7 mouse cellular contexts compared by ENCODE assay signal in genomic region chr7:49522411-49523114, GRCm38 (mm10).
DNase-seq lines count a peak whose midpoint lies in the region; ATAC-seq lines count a peak whose summit lies in the region.

No protein-coding gene starts in this region.

- H3K4me1 ChIP-seq in forebrain, embryonic 15.5 days: peaks cover 26% of the 10 kb centered on the region
- H3K4me1 ChIP-seq in liver, embryonic 13.5 days (replicated peaks): peaks cover 37% of the 10 kb centered on the region
- H3K4me1 ChIP-seq in neural tube, embryonic 14.5 days (ENCODE audit: control insufficient read depth, insufficient read depth, low read length): peaks cover 11% of the 10 kb centered on the region

- H3K4me3 ChIP-seq in forebrain, embryonic 15.5 days: peak overlapping the region; percentile 30
- peak overlapping the region; percentile 35 for H3K4me3 ChIP-seq in liver, embryonic 13.5 days (replicated peaks)
- H3K4me3 ChIP-seq in neural tube, embryonic 14.5 days (ENCODE audit: low read depth, low read length): no peak overlapping the region; the same call in 1 of the 2 replicates

- no peak overlapping the region for H3K9ac ChIP-seq in forebrain, embryonic 15.5 days (replicated peaks)
- H3K9ac ChIP-seq in liver, embryonic 13.5 days: peak overlapping the region; percentile 43; the same call in 1 of the 2 replicates
- no peak overlapping the region for H3K9ac ChIP-seq in neural tube, embryonic 14.5 days (replicated peaks; ENCODE audit: low read depth, low read length)

- no peaks in the 10 kb centered on the region for H3K36me3 ChIP-seq in forebrain, embryonic 15.5 days
- no peaks in the 10 kb centered on the region for H3K36me3 ChIP-seq in liver, embryonic 13.5 days
- no peaks in the 10 kb centered on the region for H3K36me3 ChIP-seq in neural tube, embryonic 14.5 days (ENCODE audit: control insufficient read depth, insufficient read depth, low read length)

- ATAC-seq in forebrain, embryonic 15.5 days (replicated peaks): peak; percentile 68
- ATAC-seq in liver, embryonic 13.5 days (ENCODE audit: low read depth): peak; percentile 75
- peak; percentile 57; the same call in 1 of the 2 replicates for ATAC-seq in neural tube, embryonic 14.5 days (ENCODE audit: low read depth)

- no peak overlapping the region for H3K27ac ChIP-seq in forebrain, embryonic 15.5 days (replicated peaks)
- H3K27ac ChIP-seq in liver, embryonic 13.5 days: peak overlapping the region; percentile 50; the same call in 1 of the 2 replicates
- no peak overlapping the region for H3K27ac ChIP-seq in neural tube, embryonic 14.5 days (ENCODE audit: low read depth, low read length)

- H3K4me2 ChIP-seq in forebrain, embryonic 15.5 days (replicated peaks): peak overlapping the region; percentile 49
- H3K4me2 ChIP-seq in liver, embryonic 13.5 days: peak overlapping the region; percentile 46
- peak overlapping the region; percentile 11; the same call in 1 of the 2 replicates for H3K4me2 ChIP-seq in neural tube, embryonic 14.5 days (ENCODE audit: low read depth, low read length)

- peak; percentile 60 for DNase-seq in ES-CJ7 (ENCODE audit: low read depth, low spot score)
- peak; percentile 49 for DNase-seq in ZHBTc4 (ENCODE audit: low read depth, low spot score)
- DNase-seq in hindlimb bud, embryonic 11.5 days (ENCODE audit: extremely low spot score, low read depth, low spot score): peak; percentile 75
- DNase-seq in liver, embryonic 13.5 days: no peak
- DNase-seq in layer of hippocampus, adult 9-10 months (ENCODE audit: low spot score): no peak

- WGBS in forebrain, embryonic 15.5 days: under 1% methylated on average over 24 of the region's 24 CpGs
- WGBS in liver, embryonic 13.5 days (ENCODE audit: insufficient replicate concordance): 2% methylated on average over 24 of the region's 24 CpGs
- WGBS in neural tube, embryonic 14.5 days: 2% methylated on average over 24 of the region's 24 CpGs

- H3K27me3 ChIP-seq in forebrain, embryonic 15.5 days: no peaks in the 10 kb centered on the region
- H3K27me3 ChIP-seq in liver, embryonic 13.5 days: peaks cover 21% of the 10 kb centered on the region
- H3K27me3 ChIP-seq in neural tube, embryonic 14.5 days (ENCODE audit: control insufficient read depth, insufficient read depth, low read length): no peaks in the 10 kb centered on the region

- no peaks in the 10 kb centered on the region for H3K9me3 ChIP-seq in forebrain, embryonic 15.5 days
- no peaks in the 10 kb centered on the region for H3K9me3 ChIP-seq in liver, embryonic 13.5 days (replicated peaks)
- H3K9me3 ChIP-seq in neural tube, embryonic 14.5 days (ENCODE audit: control insufficient read depth, low read length): no peaks in the 10 kb centered on the region

Comparison
In these comparisons a context has a peak if more than half of its experiments do, and no peak if none do; other contexts are left out.
1. DNase-seq: peak in ES-CJ7 (single experiment), ZHBTc4 (single experiment) and hindlimb bud, embryonic 11.5 days (single experiment); none in liver, embryonic 13.5 days (single experiment) and layer of hippocampus, adult 9-10 months (single experiment).
2. Peak in every context shown above with its lines, with median percentiles within 50 percentile points of each other: ATAC-seq and H3K4me2 ChIP-seq.